ENCODE assay signal across 8 mouse cellular contexts in the genomic region with DNA sequence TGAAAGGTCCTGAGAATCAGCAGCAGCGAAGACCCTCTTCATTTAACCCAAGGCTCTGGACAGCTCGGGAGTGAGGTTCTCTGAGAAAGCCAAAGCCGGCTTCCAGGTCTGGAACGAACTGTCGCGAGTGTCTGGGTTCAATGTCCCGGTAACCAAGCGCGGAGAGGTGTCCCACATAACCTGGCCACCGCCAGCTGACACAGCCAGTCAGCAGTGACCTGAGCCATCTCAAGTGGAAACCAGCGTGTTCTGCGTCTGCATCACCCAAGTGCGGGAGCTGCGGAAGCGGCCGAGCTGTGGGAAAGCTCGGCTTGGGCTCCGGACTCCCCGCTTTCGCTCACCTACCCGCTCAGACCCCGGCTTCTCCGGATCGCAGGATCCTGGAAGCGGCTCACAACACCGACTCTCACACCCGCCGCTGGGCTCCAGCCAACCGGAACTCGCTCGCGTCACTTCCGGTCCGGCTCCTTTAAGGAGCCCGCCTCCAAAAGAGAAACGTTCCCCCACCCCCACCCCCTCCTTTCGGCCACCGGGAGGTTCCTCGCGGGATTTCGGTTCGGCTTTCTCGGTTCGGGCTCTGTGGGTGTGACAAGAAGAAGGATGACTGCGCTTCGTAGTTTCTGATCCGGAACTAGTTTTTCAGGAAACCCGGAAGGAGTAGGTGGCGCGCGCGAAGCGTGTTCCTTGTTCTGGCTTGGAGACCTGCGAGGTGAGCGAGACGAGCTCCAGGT. TPM values are rescaled to one million over a fixed set of nuclear protein-coding genes. Genes with fewer than 3 reads are reported as not detected.
DNase-seq lines count a peak whose midpoint lies in the region; ATAC-seq and TF ChIP-seq lines count a peak whose summit lies in the region.

Vmp1 (minus strand) TSS at position 442 of the 731 bp plus-strand sequence.
Ptrh2 (plus strand) TSS at position 591 of the 731 bp plus-strand sequence.

- H3K4me3 ChIP-seq in bone marrow macrophage, adult 2 months (ENCODE audit: insufficient read depth, low read length): peak within 1 kb of the TSS; percentile 98
- peak within 1 kb of the TSS; percentile 92 for H3K4me3 ChIP-seq in embryonic fibroblast, embryonic 13.5 days (ENCODE audit: insufficient read depth, low read length)
- peak within 1 kb of the TSS; percentile 88 for H3K4me3 ChIP-seq in kidney, embryonic 14.5 days (ENCODE audit: low read length)
- peak within 1 kb of the TSS; percentile 92 for H3K4me3 ChIP-seq in limb, embryonic 15.5 days

- WGBS in kidney, embryonic 14.5 days: under 1% methylated on average over 56 of the region's 56 CpGs
- under 1% methylated on average over 56 of the region's 56 CpGs for WGBS in limb, embryonic 15.5 days

- peak; percentile 95 for ATAC-seq in kidney, embryonic 14.5 days (ENCODE audit: low FRiP score, low TSS enrichment)
- ATAC-seq in limb, embryonic 15.5 days (ENCODE audit: insufficient number of reproducible peaks, low FRiP score, low TSS enrichment, low read depth): peak; percentile 93

- peak within 1 kb of the TSS; percentile 64 for H3K27ac ChIP-seq in bone marrow macrophage, adult 2 months (ENCODE audit: insufficient read depth, low read depth, low read length)
- H3K27ac ChIP-seq in embryonic fibroblast, embryonic 13.5 days (ENCODE audit: insufficient read depth, low read length): peak within 1 kb of the TSS; percentile 79
- H3K27ac ChIP-seq in kidney, embryonic 14.5 days (ENCODE audit: low read depth, low read length): peak within 1 kb of the TSS; percentile 85
- peak within 1 kb of the TSS; percentile 94 for H3K27ac ChIP-seq in limb, embryonic 15.5 days

- H3K9ac ChIP-seq in kidney, embryonic 14.5 days (ENCODE audit: low read depth, low read length): peak within 1 kb of the TSS; percentile 86
- H3K9ac ChIP-seq in limb, embryonic 15.5 days: peak within 1 kb of the TSS; percentile 87

- TF ChIP-seq POLR2A in bone marrow macrophage, adult 2 months (IDR thresholded peaks at IDR 0.05; ENCODE audit: borderline replicate concordance, low read depth, low read length): peak; percentile 4; the same call in 1 of the 2 replicates
- TF ChIP-seq POLR2A in embryonic fibroblast, embryonic 13.5 days (IDR thresholded peaks at IDR 0.05; ENCODE audit: low read depth, low read length): peak; percentile 70

- H3K9me3 ChIP-seq in kidney, embryonic 14.5 days (ENCODE audit: control insufficient read depth, low read length): no peaks in the 10 kb centered on the region
- no peaks in the 10 kb centered on the region for H3K9me3 ChIP-seq in limb, embryonic 15.5 days

- peak; percentile 96 for DNase-seq in A20 (ENCODE audit: low read depth, low spot score)
- DNase-seq in heart, adult 9 months (ENCODE audit: low spot score in 2 of 2): peak; percentile 87 to 92
- peak; percentile 79 to 85 for DNase-seq in monocyte, adult 2 months (ENCODE audit: low read depth in 1 of 2, low spot score in 2 of 2)
- peak; percentile 82 to 87 for DNase-seq in spleen, postnatal 36 days (ENCODE audit: low spot score in 2 of 2)

- H3K27me3 ChIP-seq in kidney, embryonic 14.5 days (ENCODE audit: control insufficient read depth, insufficient read depth, low read length): no peaks in the 10 kb centered on the region
- no peaks in the 10 kb centered on the region for H3K27me3 ChIP-seq in limb, embryonic 15.5 days

- peaks cover 16% of the 10 kb centered on the region; the same call in 1 of the 2 replicates for H3K36me3 ChIP-seq in kidney, embryonic 14.5 days (ENCODE audit: control insufficient read depth, insufficient read depth, low read length)
- H3K36me3 ChIP-seq in limb, embryonic 15.5 days: no peaks in the 10 kb centered on the region; the same call in none of the 2 replicates

- TF ChIP-seq CTCF in bone marrow macrophage, adult 2 months (IDR thresholded peaks at IDR 0.05; ENCODE audit: low read depth, low read length): no peak
- no peak for TF ChIP-seq CTCF in embryonic fibroblast, embryonic 13.5 days (IDR thresholded peaks at IDR 0.05; ENCODE audit: borderline replicate concordance, insufficient read depth, low read length)

- H3K4me2 ChIP-seq in kidney, embryonic 14.5 days (replicated peaks; ENCODE audit: low read depth, low read length): peak within 1 kb of the TSS; percentile 75
- peak within 1 kb of the TSS; percentile 76 for H3K4me2 ChIP-seq in limb, embryonic 15.5 days

- H3K4me1 ChIP-seq in bone marrow macrophage, adult 2 months (ENCODE audit: control insufficient read depth, insufficient read depth, low read length): peaks cover 16% of the 10 kb centered on the region
- H3K4me1 ChIP-seq in embryonic fibroblast, embryonic 13.5 days (ENCODE audit: control insufficient read depth, insufficient read depth, low read length): peaks cover 10% of the 10 kb centered on the region; the same call in 1 of the 2 replicates
- H3K4me1 ChIP-seq in kidney, embryonic 14.5 days (ENCODE audit: control insufficient read depth, insufficient read depth, low read length): peaks cover 25% of the 10 kb centered on the region
- peaks cover 17% of the 10 kb centered on the region for H3K4me1 ChIP-seq in limb, embryonic 15.5 days

RNA-seq across cellular contexts. Expression of gene Vmp1, which starts in this region (rescaled TPM):
- 178 and 230 TPM in 2 replicates for polyA plus RNA-seq in bone marrow macrophage, adult 2 months (2012; ENCODE audit: insufficient read depth, insufficient read length, missing spikeins)
- polyA plus RNA-seq in embryonic fibroblast, embryonic 13.5 days (2011; ENCODE audit: insufficient read length, low read depth, missing spikeins): 525 and 577 TPM in 2 replicates
- polyA plus RNA-seq in kidney, embryonic 14.5 days (2014; fragmentation: Nextera tagmentation; extraction: Ambion mirVana): 139 and 141 TPM in 2 replicates
- 89.6 and 90.1 TPM in 2 replicates for polyA plus RNA-seq in limb, embryonic 15.5 days (2015; fragmentation: Nextera tagmentation; extraction: Ambion mirVana)

RNA-seq across cellular contexts. Expression of gene Ptrh2, which starts in this region (rescaled TPM):
- polyA plus RNA-seq in bone marrow macrophage, adult 2 months (2012; ENCODE audit: insufficient read depth, insufficient read length, missing spikeins): 7.2 and 8.3 TPM in 2 replicates
- polyA plus RNA-seq in embryonic fibroblast, embryonic 13.5 days (2011; ENCODE audit: insufficient read length, low read depth, missing spikeins): 18.3 and 19.1 TPM in 2 replicates
- 38.6 and 41.1 TPM in 2 replicates for polyA plus RNA-seq in kidney, embryonic 14.5 days (2014; fragmentation: Nextera tagmentation; extraction: Ambion mirVana)
- 26.4 and 28.9 TPM in 2 replicates for polyA plus RNA-seq in limb, embryonic 15.5 days (2015; fragmentation: Nextera tagmentation; extraction: Ambion mirVana)

Comparison
In these comparisons a context has a peak if more than half of its experiments do, and no peak if none do; other contexts are left out.
1. Peak in every context shown above with its lines: DNase-seq, ATAC-seq, H3K4me3 ChIP-seq and H3K27ac ChIP-seq.